Mouse (Mus musculus) heart, embryonic 12.5 days (tissue): ENCODE measurements at regions not wholly inside any gene's neighbourhood (a gene's known extent, or its start where the extent isn't known, plus 50 kb on each side); places are given as distances from the start of the nearest gene placed in this dataset.

ENCODE experiments used
- ATAC-seq: fragments of 200-750 bp; cut with Nextera tagmentation; 2 replicates; pipeline ENCODE4 v1.8.0; 2017; ENCODE audit warnings: moderate TSS enrichment, moderate library complexity; ENCODE audit not compliant: insufficient number of reproducible peaks, low FRiP score
- H3K27ac ChIP-seq: fragments of 300-500 bp; sonication (generic); 2 replicates; pipeline ENCODE4 v1.5.1; 2016; ENCODE audit warnings: mild to moderate bottlenecking, moderate library complexity; ENCODE audit not compliant: poor library complexity, severe bottlenecking
- H3K27me3 ChIP-seq: fragments of 300-500 bp; sonication (generic); replicated peaks from 2 replicates; pipeline ENCODE4 v1.6.1; 2016; ENCODE audit warnings: mild to moderate bottlenecking, moderate library complexity
- H3K36me3 ChIP-seq: fragments of 300-500 bp; sonication (generic); 2 replicates; pipeline ENCODE4 v1.6.1; 2016; ENCODE audit warnings: mild to moderate bottlenecking, moderate library complexity
- H3K4me1 ChIP-seq: fragments of 300-500 bp; sonication (generic); replicated peaks from 2 replicates; pipeline ENCODE4 v1.6.1; 2016; ENCODE audit warnings: mild to moderate bottlenecking
- H3K4me2 ChIP-seq: fragments of 300-500 bp; sonication (generic); 2 replicates; pipeline ENCODE4 v1.6.1; 2016; ENCODE audit warnings: mild to moderate bottlenecking, moderate library complexity
- H3K4me3 ChIP-seq: fragments of 300-500 bp; sonication (generic); 2 replicates; pipeline ENCODE4 v1.5.1; 2016; ENCODE audit warnings: mild to moderate bottlenecking
- H3K9ac ChIP-seq: fragments of 300-500 bp; sonication (generic); 2 replicates; pipeline ENCODE4 v1.6.1; 2016; ENCODE audit warnings: mild to moderate bottlenecking, moderate library complexity
- H3K9me3 ChIP-seq: fragments of 300-500 bp; sonication (generic); replicated peaks from 2 replicates; pipeline ENCODE4 v1.6.1; 2016; ENCODE audit warnings: mild to moderate bottlenecking, moderate library complexity
- WGBS: fragments of 180-500 bp; shearing (Covaris S2); methylation state at CpG from one replicate; pipeline ENCODE4 v1.1.7; 2016; 5-methylcytosine and 5-hydroxymethylcytosine counted together

DNA sequence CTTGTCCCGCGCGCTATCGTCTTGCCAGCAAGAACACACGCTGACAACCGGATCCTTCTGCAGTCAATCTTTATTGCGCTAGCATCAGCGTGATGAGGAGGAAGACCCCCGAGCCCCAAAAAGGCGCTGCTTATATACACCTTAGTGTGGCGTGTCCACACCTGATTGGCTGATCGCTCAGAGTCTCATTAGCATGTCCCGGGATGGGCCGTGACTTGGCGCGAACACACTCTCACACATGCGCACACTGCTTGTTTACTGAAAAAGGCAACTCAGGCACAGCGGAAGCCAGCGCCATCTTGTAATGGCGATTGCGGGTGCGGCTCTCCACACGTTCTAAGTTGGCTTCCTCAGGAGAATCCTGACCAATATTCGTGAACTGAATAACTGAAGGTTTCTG, 111.5 kb downstream of the Tsen15 start:
- no peaks in the 10 kb centered on the region for H3K27me3 ChIP-seq
- no peaks in the 10 kb centered on the region for H3K36me3 ChIP-seq
- ATAC-seq, result no peak
- no peak overlapping the region for H3K27ac ChIP-seq
- peaks cover 3% of the 10 kb centered on the region; the same call in 1 of the 2 replicates for H3K9me3 ChIP-seq
- H3K9ac ChIP-seq, result no peak overlapping the region
- no peak overlapping the region for H3K4me3 ChIP-seq
- H3K4me2 ChIP-seq, result no peak overlapping the region
- 92% methylated on average over 24 of the region's 24 CpGs for WGBS
- H3K4me1 ChIP-seq, result 0 out of 2 replicates have a peak, but pooled peaks cover 4% of the 10 kb centered on the region

DNA sequence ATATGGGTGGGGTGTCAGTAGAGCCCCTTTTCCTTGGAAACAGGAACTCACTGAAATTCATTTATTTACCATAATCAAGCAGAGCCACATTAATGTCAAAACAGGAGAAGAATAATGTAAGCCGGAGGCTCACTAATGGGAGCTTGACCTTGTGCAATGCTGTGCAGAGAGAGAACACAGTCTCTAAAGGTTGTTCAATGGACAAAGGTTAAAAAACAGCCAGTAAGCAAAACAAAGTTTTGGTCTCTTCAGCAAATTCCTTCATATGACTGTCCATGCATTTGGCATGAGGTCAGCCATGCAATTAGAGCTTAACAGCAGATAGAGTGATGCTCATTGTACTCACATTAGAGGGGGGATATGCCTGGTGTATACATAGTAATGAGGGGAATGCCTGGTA, 113.1 kb downstream of the Tsen15 start:
- no peak overlapping the region for H3K4me2 ChIP-seq
- H3K27me3 ChIP-seq, result no peaks in the 10 kb centered on the region
- H3K9me3 ChIP-seq, result no peaks in the 10 kb centered on the region
- no peaks in the 10 kb centered on the region for H3K36me3 ChIP-seq
- WGBS, result 83% methylated on average over 1 of the region's 1 CpGs
- no peak overlapping the region for H3K27ac ChIP-seq
- H3K4me1 ChIP-seq, result 0 out of 2 replicates have a peak, but pooled peaks cover 4% of the 10 kb centered on the region
- no peak for ATAC-seq
- no peak overlapping the region for H3K9ac ChIP-seq
- no peak overlapping the region for H3K4me3 ChIP-seq

DNA sequence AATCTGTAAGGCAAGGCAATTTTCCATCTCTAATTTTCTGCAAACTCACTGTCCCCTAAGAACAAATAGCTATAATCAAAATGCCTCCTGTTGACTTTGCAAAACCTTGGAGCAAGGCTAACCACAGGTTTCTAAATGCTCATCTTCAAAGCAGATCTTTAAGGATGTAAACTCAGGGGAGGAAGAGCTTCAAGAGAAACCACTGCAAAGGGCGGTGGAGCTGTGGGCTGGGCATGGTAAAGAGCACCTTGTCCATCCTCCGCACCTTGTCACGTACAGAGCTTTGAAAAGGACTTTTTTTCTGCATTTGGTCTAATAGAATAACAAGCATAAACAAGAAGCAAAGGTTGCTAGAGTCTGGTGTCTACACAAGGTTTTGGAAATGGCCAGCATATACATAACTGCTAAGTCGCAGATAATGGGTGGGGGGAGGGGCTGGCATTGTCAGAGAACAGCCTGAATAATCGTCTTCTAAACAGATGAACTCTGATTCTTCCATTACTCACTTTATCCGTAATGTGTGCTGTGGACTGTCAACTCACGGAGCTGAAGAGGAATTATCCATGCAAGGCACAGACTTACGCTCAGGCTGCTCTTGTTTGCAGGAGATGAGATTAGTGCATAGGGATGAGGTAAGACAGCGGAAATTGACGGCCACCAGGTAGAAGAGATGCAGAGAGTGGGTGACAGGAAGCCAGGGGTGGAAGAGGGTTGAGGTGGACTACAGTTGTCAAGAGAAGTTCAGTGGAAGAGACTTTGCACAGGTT, 116.4 kb downstream of the Tsen15 start:
- H3K4me1 ChIP-seq, result 0 out of 2 replicates have a peak, but pooled peaks cover 4% of the 10 kb centered on the region
- H3K4me2 ChIP-seq, result no peak overlapping the region
- no peaks in the 10 kb centered on the region for H3K9me3 ChIP-seq
- ATAC-seq, result no peak
- H3K36me3 ChIP-seq, result no peaks in the 10 kb centered on the region
- no peak overlapping the region for H3K27ac ChIP-seq
- no peaks in the 10 kb centered on the region for H3K27me3 ChIP-seq
- WGBS, result 59% methylated on average over 10 of the region's 10 CpGs
- no peak overlapping the region for H3K9ac ChIP-seq
- H3K4me3 ChIP-seq, result no peak overlapping the region

DNA sequence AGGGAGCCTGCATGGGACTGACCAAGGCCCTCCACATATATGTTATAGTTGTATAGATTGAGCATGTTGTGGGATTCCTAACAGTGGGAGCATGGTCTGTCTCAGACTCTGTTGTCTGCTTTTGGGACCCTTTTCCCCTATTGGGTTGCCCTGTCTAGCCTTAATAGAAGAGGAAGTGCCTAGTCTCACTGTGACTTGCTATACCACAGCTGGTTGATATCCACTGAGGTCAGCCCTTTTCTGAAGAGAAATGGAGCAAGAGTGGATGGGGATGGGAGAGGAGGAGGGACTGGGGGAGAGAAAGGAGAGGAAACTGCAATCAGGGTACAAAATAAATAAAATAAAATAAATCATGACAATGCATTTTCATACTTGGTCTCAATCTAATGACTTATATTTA, 120.1 kb downstream of the Tsen15 start:
- Histone ChIP-seq H3K4me2 (no peak overlapping the region), H3K9ac (no peak overlapping the region), H3K27me3 (no peaks in the 10 kb centered on the region), H3K9me3 (no peaks in the 10 kb centered on the region), H3K36me3 (no peaks in the 10 kb centered on the region), H3K4me3 (no peak overlapping the region), H3K4me1 (0 out of 2 replicates have a peak, but pooled peaks cover 4% of the 10 kb centered on the region), H3K27ac (no peak overlapping the region)
- no peak for ATAC-seq

DNA sequence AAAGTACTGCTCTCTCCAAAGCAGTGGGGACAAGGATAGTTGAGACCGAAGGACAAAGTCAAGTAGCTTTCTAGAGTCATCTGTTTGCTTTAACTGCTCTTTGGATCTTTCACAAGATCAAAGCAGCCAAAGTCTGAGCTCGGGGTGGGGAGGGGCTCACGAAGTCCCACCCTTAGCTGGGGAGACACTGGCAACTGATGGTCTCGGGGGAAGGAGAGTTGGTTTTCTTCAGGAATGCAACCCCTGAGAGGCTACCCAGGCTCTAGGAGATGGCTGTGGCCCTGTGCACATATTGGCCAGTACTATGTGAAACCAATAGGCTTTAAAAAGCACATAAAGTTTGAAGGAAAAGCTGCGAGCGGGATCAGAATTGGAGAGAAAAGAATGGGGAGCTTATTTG, 121.5 kb downstream of the Tsen15 start:
- no peaks in the 10 kb centered on the region for H3K27me3 ChIP-seq
- H3K9ac ChIP-seq, result no peak overlapping the region
- H3K4me1 ChIP-seq, result no peaks in the 10 kb centered on the region
- H3K36me3 ChIP-seq, result no peaks in the 10 kb centered on the region
- no peak overlapping the region for H3K4me3 ChIP-seq
- no peaks in the 10 kb centered on the region for H3K9me3 ChIP-seq
- no peak for ATAC-seq
- H3K4me2 ChIP-seq, result no peak overlapping the region
- H3K27ac ChIP-seq, result no peak overlapping the region
- WGBS, result 74% methylated on average over 6 of the region's 6 CpGs

DNA sequence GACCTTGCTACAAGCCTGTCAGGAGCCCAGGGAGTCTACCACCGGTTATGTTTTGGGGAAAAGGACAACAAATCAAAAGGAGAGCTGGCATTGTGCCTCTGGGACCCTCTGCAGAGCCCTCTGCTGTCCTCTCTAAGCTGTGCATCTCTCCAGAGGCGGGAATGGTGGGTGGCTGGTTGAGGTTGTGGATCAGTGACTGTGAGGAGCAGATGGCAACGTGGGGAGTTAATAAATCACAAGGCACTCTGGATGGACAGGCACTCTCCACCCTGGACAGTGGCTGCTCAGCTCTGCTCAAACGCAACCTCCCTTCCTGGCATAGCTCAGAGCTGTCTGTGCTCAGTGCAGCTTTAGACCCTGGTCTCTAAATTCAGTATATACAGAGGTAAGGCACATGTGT, 125.0 kb downstream of the Tsen15 start:
- no peak for ATAC-seq
- Histone ChIP-seq H3K27ac (no peak overlapping the region), H3K9me3 (no peaks in the 10 kb centered on the region), H3K36me3 (no peaks in the 10 kb centered on the region), H3K4me3 (no peak overlapping the region), H3K27me3 (no peaks in the 10 kb centered on the region), H3K9ac (no peak overlapping the region), H3K4me1 (no peaks in the 10 kb centered on the region), H3K4me2 (no peak overlapping the region)
- WGBS, result 46% methylated on average over 4 of the region's 4 CpGs

DNA sequence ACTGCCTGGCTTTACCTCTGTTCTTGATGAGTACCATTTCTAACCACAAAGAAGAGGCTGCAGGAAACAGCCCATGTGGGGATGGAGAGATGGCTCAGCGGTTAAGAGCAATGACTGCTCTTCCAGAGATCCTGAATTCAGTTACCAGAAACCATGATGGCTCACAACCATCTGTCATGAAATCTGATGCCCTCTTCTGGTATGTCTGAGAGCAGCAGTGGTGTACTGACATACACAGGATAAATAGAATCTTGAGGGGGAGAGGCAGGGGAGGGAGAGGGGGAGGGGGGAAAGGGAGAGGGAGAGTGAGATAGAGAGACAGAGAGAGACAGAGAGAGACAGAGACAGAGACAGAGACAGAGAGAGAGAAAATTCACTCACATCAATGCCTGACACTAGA, 125.5 kb downstream of the Tsen15 start:
- Histone ChIP-seq H3K4me2 (no peak overlapping the region), H3K4me3 (no peak overlapping the region), H3K27me3 (no peaks in the 10 kb centered on the region), H3K4me1 (no peaks in the 10 kb centered on the region), H3K9me3 (no peaks in the 10 kb centered on the region), H3K9ac (no peak overlapping the region), H3K27ac (no peak overlapping the region), H3K36me3 (no peaks in the 10 kb centered on the region)
- ATAC-seq, result no peak
- WGBS, result 89% methylated on average over 1 of the region's 1 CpGs

DNA sequence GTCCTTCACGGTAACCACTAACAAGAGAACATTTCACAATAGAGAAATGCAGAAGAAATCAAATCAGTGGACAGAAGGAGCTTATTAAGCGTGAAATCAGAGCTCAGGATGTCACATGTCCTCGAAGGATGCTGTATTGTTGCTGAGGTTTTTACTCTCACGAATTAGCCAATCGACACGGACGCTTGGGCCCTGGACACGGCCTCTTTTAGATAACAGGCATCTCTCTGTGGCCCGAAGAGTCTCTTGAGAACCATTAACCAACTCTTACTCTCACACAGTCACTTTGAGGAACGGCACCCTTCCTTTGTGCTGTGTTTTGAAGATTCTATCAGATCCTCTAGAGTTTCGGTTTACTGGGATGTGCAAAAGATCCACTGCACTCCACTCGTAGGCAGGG, 128.2 kb downstream of the Tsen15 start:
- no peak overlapping the region for H3K4me3 ChIP-seq
- no peak for ATAC-seq
- no peaks in the 10 kb centered on the region for H3K4me1 ChIP-seq
- H3K27ac ChIP-seq, result no peak overlapping the region
- no peaks in the 10 kb centered on the region for H3K36me3 ChIP-seq
- H3K27me3 ChIP-seq, result 0 out of 2 replicates have a peak, but pooled peaks cover 5% of the 10 kb centered on the region
- 72% methylated on average over 12 of the region's 12 CpGs for WGBS
- no peak overlapping the region for H3K4me2 ChIP-seq
- no peak overlapping the region for H3K9ac ChIP-seq
- no peaks in the 10 kb centered on the region for H3K9me3 ChIP-seq

DNA sequence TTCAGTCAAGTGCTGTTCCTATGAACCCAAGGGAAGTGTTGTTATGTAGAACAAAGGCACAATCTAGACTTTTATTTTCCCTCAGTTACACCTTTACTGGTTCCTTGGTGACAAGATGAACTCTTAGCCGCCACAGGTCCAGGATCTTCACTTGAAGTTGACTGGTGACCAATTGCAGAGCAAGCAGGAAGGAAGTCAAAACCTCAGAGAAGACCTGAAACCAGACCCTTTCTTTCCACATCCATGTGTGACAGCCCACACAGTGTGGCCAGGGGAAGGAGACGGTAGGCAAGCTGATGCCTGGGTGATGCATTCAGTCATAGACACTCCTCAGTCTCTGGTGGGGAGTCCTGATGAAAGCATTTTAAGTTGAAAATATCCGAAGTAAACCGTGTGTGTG, 132.6 kb downstream of the Tsen15 start:
- H3K9me3 ChIP-seq, result no peaks in the 10 kb centered on the region
- H3K4me1 ChIP-seq, result no peaks in the 10 kb centered on the region
- no peak for ATAC-seq
- H3K27ac ChIP-seq, result no peak overlapping the region
- H3K27me3 ChIP-seq, result 0 out of 2 replicates have a peak, but pooled peaks cover 5% of the 10 kb centered on the region
- 71% methylated on average over 4 of the region's 4 CpGs for WGBS
- no peak overlapping the region for H3K9ac ChIP-seq
- H3K36me3 ChIP-seq, result no peaks in the 10 kb centered on the region
- no peak overlapping the region for H3K4me2 ChIP-seq
- H3K4me3 ChIP-seq, result no peak overlapping the region

DNA sequence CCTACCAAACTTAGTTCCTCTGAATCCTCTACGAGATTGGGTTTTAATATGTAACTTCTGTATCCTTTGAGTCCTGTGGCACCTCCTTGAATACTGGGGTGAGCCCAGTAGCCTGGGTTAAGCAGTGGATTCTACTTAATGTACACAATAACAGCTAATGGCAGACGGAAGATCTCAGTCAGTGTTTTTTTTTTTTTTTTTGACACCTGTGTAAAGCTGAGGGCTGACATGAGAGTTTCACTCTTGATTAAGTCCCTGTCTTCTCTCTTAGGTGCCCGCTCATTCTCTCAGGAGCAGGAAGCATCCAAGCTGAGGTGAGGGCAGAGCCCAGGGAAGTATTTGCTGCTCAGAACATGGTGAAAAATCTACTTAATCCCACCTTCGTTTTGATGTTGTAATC, 133.0 kb downstream of the Tsen15 start:
- ATAC-seq, result no peak
- Histone ChIP-seq H3K36me3 (no peaks in the 10 kb centered on the region), H3K9ac (no peak overlapping the region), H3K4me1 (no peaks in the 10 kb centered on the region), H3K4me3 (no peak overlapping the region), H3K9me3 (no peaks in the 10 kb centered on the region), H3K27me3 (0 out of 2 replicates have a peak, but pooled peaks cover 5% of the 10 kb centered on the region), H3K27ac (no peak overlapping the region), H3K4me2 (no peak overlapping the region)
- 68% methylated on average over 4 of the region's 4 CpGs for WGBS

DNA sequence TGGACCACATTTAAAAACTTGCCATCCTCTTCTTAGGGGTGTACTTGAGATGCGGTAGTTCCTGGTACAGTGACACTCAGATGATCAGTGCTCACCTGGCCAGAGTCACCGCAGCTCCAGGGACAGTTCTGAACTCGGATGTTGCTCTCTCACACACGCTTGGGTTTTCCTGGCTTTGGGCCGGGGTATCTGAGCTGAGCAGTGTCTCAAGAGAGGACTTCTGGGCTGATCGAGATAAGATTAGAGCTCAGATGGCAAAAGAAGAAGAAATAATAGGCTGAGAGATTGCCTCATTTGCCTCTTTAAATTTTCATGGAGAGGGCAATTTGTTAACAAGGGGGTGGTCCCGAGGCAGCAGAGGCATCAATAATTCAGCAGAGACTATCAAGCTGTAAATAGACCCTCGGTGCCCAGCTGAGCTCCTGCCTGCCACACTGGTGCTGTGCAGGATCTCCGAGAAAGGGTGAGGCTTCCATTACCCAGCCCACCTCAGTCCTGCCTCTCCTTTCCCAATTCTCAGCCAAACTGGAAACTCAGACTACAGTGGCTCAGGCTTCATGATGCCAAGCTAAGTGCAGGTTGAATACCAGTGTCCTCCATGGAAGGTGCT, 133.7 kb downstream of the Tsen15 start:
- H3K9ac ChIP-seq, result no peak overlapping the region
- H3K4me1 ChIP-seq, result no peaks in the 10 kb centered on the region
- no peak overlapping the region for H3K4me2 ChIP-seq
- H3K27me3 ChIP-seq, result 0 out of 2 replicates have a peak, but pooled peaks cover 5% of the 10 kb centered on the region
- no peak overlapping the region for H3K27ac ChIP-seq
- no peak overlapping the region for H3K4me3 ChIP-seq
- 60% methylated on average over 9 of the region's 9 CpGs for WGBS
- H3K36me3 ChIP-seq, result no peaks in the 10 kb centered on the region
- no peak for ATAC-seq
- no peaks in the 10 kb centered on the region for H3K9me3 ChIP-seq
